Mouse (Mus musculus) megakaryocyte, embryonic 14.5 days (primary cell): ENCODE measurements at regions not wholly inside any gene's neighbourhood (a gene's known extent, or its start where the extent isn't known, plus 50 kb on each side); places are given as distances from the start of the nearest gene placed in this dataset.

Experiments used
- FLI1 ChIP-seq: IDR thresholded peaks from 2 replicates; pipeline ENCODE4 v1.6.1; 2012; ENCODE audit warnings: low read length, inconsistent platforms, mixed read lengths
- GATA1 ChIP-seq: IDR thresholded peaks from 3 replicates; pipeline ENCODE4 v1.6.1; 2012; ENCODE audit warnings: mixed read lengths, low read length, inconsistent platforms, borderline replicate concordance

- no peak for TF ChIP-seq GATA1
- no peak for TF ChIP-seq FLI1
These were observed 72.0 kb upstream of the Twist2 start for GRCm38 (mm10) chr1:91729246-91729645.
